Mouse (Mus musculus) central nervous system, embryonic 18 days (tissue): ENCODE results near the gene Smco2. TPM values are rescaled to one million over a fixed set of nuclear protein-coding genes. Genes with fewer than 3 reads are reported as not detected.

Experiments
- polyA plus RNA-seq: library from polyadenylated mRNA; depleted of rRNA; stranded (reverse); fragments of >200 nt; gene quantifications from 2 replicates; pipeline ENCODE4 v1.2.3, GENCODE M21; 2012; rRNA removed

Gene Smco2
- not detected in 2 replicates for polyA plus RNA-seq

DNA sequence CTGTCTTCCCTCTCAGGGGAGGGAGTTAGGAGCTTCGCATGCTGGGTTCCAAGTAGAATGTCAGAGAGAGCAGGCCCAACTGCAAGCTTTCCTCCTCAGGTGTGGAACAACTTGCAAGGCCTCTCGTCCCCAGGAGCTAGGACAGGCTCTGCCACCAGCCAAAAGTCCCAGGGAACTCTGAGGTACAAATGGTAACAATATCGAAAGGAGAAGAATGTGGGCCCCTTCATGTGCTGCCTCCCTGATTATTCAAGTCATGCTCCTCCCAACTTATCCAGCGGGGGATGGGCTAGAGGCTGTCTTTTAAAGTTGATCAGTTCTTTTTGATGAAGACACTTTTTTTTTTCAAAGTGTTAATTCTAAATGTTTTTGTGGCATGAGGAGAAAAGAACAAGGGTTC lies at the start of gene Smco2:
TSS of gene Smco2 (plus strand) at position 55 of the 400 bp plus-strand sequence.

DNA sequence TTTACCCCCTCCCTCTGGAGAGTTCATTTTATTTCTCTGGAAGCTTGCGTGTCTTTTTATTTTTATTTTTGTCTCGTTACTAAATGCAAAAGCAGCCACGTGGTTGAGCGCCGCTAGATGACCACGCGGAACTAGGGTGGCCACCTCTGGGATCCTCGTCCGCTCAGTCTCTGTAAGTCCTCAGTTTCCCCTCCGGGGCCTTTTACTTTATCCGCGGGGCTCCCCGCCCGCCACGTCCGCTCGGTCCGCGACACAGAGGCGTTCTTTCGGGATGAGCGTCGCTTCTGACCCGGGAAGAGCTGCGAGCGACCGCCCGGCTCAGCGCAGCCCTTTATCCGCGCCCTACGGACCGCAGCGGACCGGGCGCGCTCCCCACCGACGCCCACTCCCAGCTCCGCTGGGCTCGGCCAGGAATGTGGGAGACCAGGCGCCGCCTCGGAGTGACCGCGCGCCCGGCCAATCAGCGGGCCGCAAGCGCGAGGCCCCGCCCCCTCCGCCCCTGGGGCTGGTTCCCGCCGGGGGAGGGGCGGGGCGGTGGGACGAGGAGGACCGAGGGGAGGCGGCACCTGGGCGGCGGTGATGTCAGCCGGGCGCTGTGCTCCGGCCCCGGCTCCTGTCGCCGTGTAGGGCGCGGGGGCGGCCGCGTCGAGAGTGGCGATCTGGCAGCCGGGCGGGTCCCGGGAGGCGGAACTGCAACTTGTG lies 38.2 kb downstream of the Smco2 start, which contains the start of gene Ppfibp1:
TSS of gene Ppfibp1 (plus strand) at position 530 of the 702 bp plus-strand sequence.

Other genes with a start within 250 kb of the Smco2 start
- gene Med21, start 207.6 kb upstream of the Smco2 start, polyA plus RNA-seq: 82.2 and 90.9 TPM in 2 replicates
- gene Tm7sf3, start 207.3 kb upstream of the Smco2 start, polyA plus RNA-seq: 18.8 TPM in 2 replicates
- gene Stk38l, start 125.1 kb upstream of the Smco2 start, polyA plus RNA-seq: 6.9 and 7.2 TPM in 2 replicates
- gene Arntl2, start 54.0 kb upstream of the Smco2 start, polyA plus RNA-seq: 11.8 and 14.5 TPM in 2 replicates
- gene Ppfibp1, start 38.4 kb downstream of the Smco2 start, polyA plus RNA-seq: 25.2 and 25.8 TPM in 2 replicates
- not detected in 2 replicates for gene 1700034J05Rik, start 104.3 kb downstream of the Smco2 start, polyA plus RNA-seq
- gene Rep15, start 182.5 kb downstream of the Smco2 start, polyA plus RNA-seq: 1.1 and 1.4 TPM in 2 replicates
- gene Mrps35, start 192.7 kb downstream of the Smco2 start, polyA plus RNA-seq: 31.2 and 32.4 TPM in 2 replicates
- gene Mansc4, start 236.9 kb downstream of the Smco2 start, polyA plus RNA-seq: 0.31 and 0.38 TPM in 2 replicates
- 11.7 and 12.1 TPM in 2 replicates for gene Klhl42, start 241.3 kb downstream of the Smco2 start, polyA plus RNA-seq